Comparison of ENCODE assay signal across 8 mouse cellular contexts in genomic region chr8:117314308-117314953, GRCm38 (mm10). TPM values are rescaled to one million over a fixed set of nuclear protein-coding genes. Genes with fewer than 3 reads are reported as not detected.
A peak's percentile ranks its signal among the peaks of the same experiment; 100 is the strongest.
DNase-seq lines count a peak whose midpoint lies in the region; ATAC-seq and TF ChIP-seq lines count a peak whose summit lies in the region.
"Had no signal": no experiment of that assay in that cellular context is flagged by ENCODE, and none has a peak within 500 bp of the region (broad histone marks: within the 10 kb centered on the region; RNA-seq: fewer than 3 reads in every experiment).

No protein-coding gene starts in this region.

- H3K4me1 ChIP-seq in forebrain, embryonic 13.5 days = peaks cover 66% of the 10 kb centered on the region
- peaks cover 27% of the 10 kb centered on the region for H3K4me1 ChIP-seq in kidney, postnatal 0 days (replicated peaks; ENCODE audit: insufficient read depth, low read length)

- no peak overlapping the region for H3K4me3 ChIP-seq in forebrain, embryonic 13.5 days
- no peak overlapping the region for H3K4me3 ChIP-seq in kidney, postnatal 0 days (replicated peaks; ENCODE audit: low read depth, low read length)

- no peak overlapping the region for H3K9ac ChIP-seq in forebrain, embryonic 13.5 days
- H3K9ac ChIP-seq in kidney, postnatal 0 days (ENCODE audit: low read depth, low read length) = no peak overlapping the region

- 24% methylated on average over 8 of the region's 8 CpGs for WGBS in forebrain, embryonic 13.5 days
- WGBS in kidney, postnatal 0 days = 17% methylated on average over 8 of the region's 8 CpGs

- H3K9me3 ChIP-seq in forebrain, embryonic 13.5 days (replicated peaks) = no peaks in the 10 kb centered on the region
- no peaks in the 10 kb centered on the region for H3K9me3 ChIP-seq in kidney, postnatal 0 days (replicated peaks; ENCODE audit: low read length)

- H3K4me2 ChIP-seq in forebrain, embryonic 13.5 days = no peak overlapping the region
- H3K4me2 ChIP-seq in kidney, postnatal 0 days (ENCODE audit: low read length) = no peak overlapping the region

- 0 out of 2 replicates have a peak, but pooled peaks have one; percentile 15 for TF ChIP-seq CTCF in kidney, postnatal 0 days (IDR thresholded peaks at IDR 0.05; ENCODE audit: low read depth)

- ATAC-seq in forebrain, embryonic 13.5 days = no peak
- peak; percentile 44; the same call in 1 of the 2 replicates for ATAC-seq in kidney, postnatal 0 days (replicated peaks; ENCODE audit: low FRiP score, low read depth)
- ATAC-seq in inflammation-experienced regulatory T-cells, adult 6 months = no peak

- peak overlapping the region; percentile 57 for H3K27ac ChIP-seq in forebrain, embryonic 13.5 days
- peak overlapping the region; percentile 57; the same call in 1 of the 2 replicates for H3K27ac ChIP-seq in kidney, postnatal 0 days

- 0 out of 2 replicates have a peak, but pooled peaks cover 5% of the 10 kb centered on the region for H3K36me3 ChIP-seq in forebrain, embryonic 13.5 days (ENCODE audit: poor library complexity, severe bottlenecking)
- H3K36me3 ChIP-seq in kidney, postnatal 0 days (ENCODE audit: insufficient read depth, low read length) = no peaks in the 10 kb centered on the region

- H3K27me3 ChIP-seq in forebrain, embryonic 13.5 days = no peaks in the 10 kb centered on the region
- no peaks in the 10 kb centered on the region for H3K27me3 ChIP-seq in kidney, postnatal 0 days (ENCODE audit: insufficient read depth, low read length)

- DNase-seq in embryo, embryonic 11 days = peak; percentile 62
- peak; percentile 56 for DNase-seq in kidney, postnatal 0 days (ENCODE audit: low spot score)
- DNase-seq in neural tube, embryonic 10.5 days (ENCODE audit: extremely low spot score, low spot score) = peak; percentile 53
- no peak for DNase-seq in heart, adult 9 months (ENCODE audit: low spot score in 2 of 2)
- no peak for DNase-seq in natural killer cell, adult 2 months (ENCODE audit: low spot score in 2 of 2)
- DNase-seq: cerebellum, postnatal 25 days had no signal

RNA-seq across cellular contexts. Expression of gene Cmip, which starts 57.6 kb away (rescaled TPM):
- polyA plus RNA-seq in forebrain, embryonic 13.5 days (2015; fragmentation: Nextera tagmentation; extraction: Ambion mirVana) = 39.0 and 45.4 TPM in 2 replicates
- polyA plus RNA-seq in kidney, postnatal 0 days (2015; fragmentation: Nextera tagmentation; extraction: Ambion mirVana) = 31.3 and 36.8 TPM in 2 replicates
- 10 to 100 TPM; 23.9 to 28.7 (median 25.5) TPM for polyA plus RNA-seq in inflammation-experienced regulatory T-cells, adult 6 months (2017; shearing (Covaris generic))

Comparison
In these comparisons a context has a peak if more than half of its experiments do, and no peak if none do; other contexts are left out.
1. DNase-seq: peak in embryo, embryonic 11 days (single experiment), kidney, postnatal 0 days (single experiment) and neural tube, embryonic 10.5 days (single experiment); none in heart, adult 9 months (0 of 2) and natural killer cell, adult 2 months (0 of 2).